Mouse (Mus musculus): ENCODE measurements around the gene Myo9a. TPM values are rescaled to one million over a fixed set of nuclear protein-coding genes. Genes with fewer than 3 reads are reported as not detected.
"Not testable (repeated sequence)": the region's sequence is repeated elsewhere in the genome, so short reads cannot be mapped to it uniquely, and the experiment has no call there.

Myo9a gene
- polyA plus RNA-seq, 1 experiment from 2014 or later: 22.2 TPM

DNA sequence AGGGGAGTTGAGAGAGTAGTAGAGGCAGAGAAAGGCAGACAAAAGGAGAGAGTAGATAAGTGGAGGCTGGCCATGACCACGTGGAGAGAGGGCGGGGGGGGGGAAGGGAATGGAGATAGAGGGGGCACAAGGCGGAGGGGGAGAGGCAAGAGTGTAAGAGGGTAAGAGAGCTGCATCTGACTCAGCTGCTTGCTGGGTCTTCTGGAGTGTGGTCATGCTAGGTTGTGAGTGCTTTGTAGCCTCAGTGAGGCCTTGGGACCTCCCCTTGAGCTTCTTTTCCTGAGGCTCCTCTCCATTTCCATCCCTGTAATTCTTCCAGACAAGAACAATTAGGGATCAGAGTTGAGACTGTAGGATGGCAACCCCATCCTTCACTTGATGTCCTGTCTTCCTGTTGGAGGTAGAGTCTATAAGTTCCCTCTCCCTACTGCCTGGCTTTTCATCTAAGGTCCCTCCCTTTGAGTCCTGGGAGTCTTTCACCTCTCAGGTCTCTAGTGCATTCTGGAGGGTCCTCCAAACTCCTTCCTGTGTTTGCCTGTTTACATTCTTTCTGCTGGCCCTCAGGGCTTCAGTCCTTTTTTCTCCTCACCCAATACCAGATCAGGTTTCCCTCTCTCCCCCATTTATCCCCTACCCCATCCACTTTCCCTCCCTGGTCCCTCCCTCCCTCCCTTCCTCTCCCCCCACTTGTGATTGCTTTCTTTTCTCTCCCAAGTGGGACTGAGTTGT, 55.5 kb downstream of the Myo9a start:
- H3K4me1 ChIP-seq (ENCODE audit: control insufficient read depth, insufficient read depth, low read length); DNase-seq (ENCODE audit: low spot score); H3K4me3 ChIP-seq (ENCODE audit: low read depth, low read length); H3K27me3 ChIP-seq (ENCODE audit: control insufficient read depth, insufficient read depth, low read length); H3K9me3 ChIP-seq (ENCODE audit: control insufficient read depth, low read length); H3K27ac ChIP-seq (ENCODE audit: low read depth, low read length); ATAC-seq (ENCODE audit: insufficient read depth, low FRiP score, low TSS enrichment); H3K4me2 ChIP-seq (ENCODE audit: low read depth); H3K36me3 ChIP-seq (ENCODE audit: control insufficient read depth, insufficient read depth, low read length); H3K9ac ChIP-seq (ENCODE audit: low read length): not testable (repeated sequence)
- 70% methylated on average over 2 of the region's 3 CpGs for WGBS

- ATAC-seq (ENCODE audit: insufficient read depth, low FRiP score, low TSS enrichment) (no peak), DNase-seq (ENCODE audit: low spot score) (no peak)
- no peaks in the 10 kb centered on the region for H3K4me1 ChIP-seq (ENCODE audit: control insufficient read depth, insufficient read depth, low read length)
Measured at GRCm38 (mm10) chr9:59884551-59884950, 133.9 kb downstream of the Myo9a start.

GRCm38 (mm10) chr9:59903382-59903781, 152.7 kb downstream of the Myo9a start:
- H3K4me3 ChIP-seq (ENCODE audit: low read depth, low read length): no peak overlapping the region
- H3K9ac ChIP-seq (ENCODE audit: low read length): no peak overlapping the region
- no peaks in the 10 kb centered on the region for H3K36me3 ChIP-seq (ENCODE audit: control insufficient read depth, insufficient read depth, low read length)
- no peaks in the 10 kb centered on the region for H3K4me1 ChIP-seq (ENCODE audit: control insufficient read depth, insufficient read depth, low read length)
- ATAC-seq (ENCODE audit: insufficient read depth, low FRiP score, low TSS enrichment) (no peak), DNase-seq (ENCODE audit: low spot score) (no peak)
- H3K4me2 ChIP-seq (ENCODE audit: low read depth): no peak overlapping the region
- H3K9me3 ChIP-seq (ENCODE audit: control insufficient read depth, low read length): no peaks in the 10 kb centered on the region
- H3K27ac ChIP-seq (ENCODE audit: low read depth, low read length): no peak overlapping the region
- no peaks in the 10 kb centered on the region for H3K27me3 ChIP-seq (ENCODE audit: control insufficient read depth, insufficient read depth, low read length)
- 88% methylated on average over 1 of the region's 1 CpGs for WGBS

More at GRCm38 (mm10) chr9:59884551-59884950, 133.9 kb downstream of the Myo9a start:
- Histone ChIP-seq H3K36me3 (ENCODE audit: control insufficient read depth, insufficient read depth, low read length) (no peaks in the 10 kb centered on the region), H3K27me3 (ENCODE audit: control insufficient read depth, insufficient read depth, low read length) (no peaks in the 10 kb centered on the region), H3K4me2 (ENCODE audit: low read depth) (no peak overlapping the region), H3K9me3 (ENCODE audit: control insufficient read depth, low read length) (no peaks in the 10 kb centered on the region), H3K4me3 (ENCODE audit: low read depth, low read length) (no peak overlapping the region), H3K9ac (ENCODE audit: low read length) (no peak overlapping the region), H3K27ac (ENCODE audit: low read depth, low read length) (no peak overlapping the region)

DNA sequence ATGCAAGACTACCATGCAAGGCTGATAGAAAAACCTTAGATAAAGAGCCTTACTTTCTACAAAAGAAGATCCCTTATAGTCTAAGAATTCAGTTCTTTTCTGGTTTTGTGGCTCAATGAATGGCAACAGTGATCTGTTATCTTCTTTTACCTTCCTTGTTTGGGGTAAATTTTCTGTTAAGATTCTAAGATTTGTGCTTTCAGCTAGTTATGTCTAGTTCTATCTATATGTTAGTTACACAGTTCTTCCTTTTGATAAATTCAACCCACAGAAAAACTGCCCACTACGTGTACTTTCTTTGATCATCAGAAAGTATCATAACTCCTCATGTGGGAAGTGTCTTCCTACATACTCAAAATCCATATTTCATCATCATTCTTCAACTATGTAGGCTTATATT, 164.1 kb downstream of the Myo9a start:
- no peak for DNase-seq (ENCODE audit: low spot score)

GRCm38 (mm10) chr9:59930248-59930647, 179.6 kb downstream of the Myo9a start:
- Histone ChIP-seq H3K4me3 (ENCODE audit: low read depth, low read length) (no peak overlapping the region), H3K9ac (ENCODE audit: low read length) (no peak overlapping the region), H3K27ac (ENCODE audit: low read depth, low read length) (no peak overlapping the region), H3K36me3 (ENCODE audit: control insufficient read depth, insufficient read depth, low read length) (no peaks in the 10 kb centered on the region), H3K9me3 (ENCODE audit: control insufficient read depth, low read length) (no peaks in the 10 kb centered on the region), H3K27me3 (ENCODE audit: control insufficient read depth, insufficient read depth, low read length) (no peaks in the 10 kb centered on the region), H3K4me2 (ENCODE audit: low read depth) (no peak overlapping the region), H3K4me1 (ENCODE audit: control insufficient read depth, insufficient read depth, low read length) (no peaks in the 10 kb centered on the region)
- no peak for DNase-seq (ENCODE audit: low spot score)
- 85% methylated on average over 3 of the region's 3 CpGs for WGBS
- no peak for ATAC-seq (ENCODE audit: insufficient read depth, low FRiP score, low TSS enrichment)

More for the DNA sequence above, 164.1 kb downstream of the Myo9a start:
- H3K36me3 ChIP-seq (ENCODE audit: control insufficient read depth, insufficient read depth, low read length): no peaks in the 10 kb centered on the region
- H3K27ac ChIP-seq (ENCODE audit: low read depth, low read length): no peak overlapping the region
- H3K4me1 ChIP-seq (ENCODE audit: control insufficient read depth, insufficient read depth, low read length): no peaks in the 10 kb centered on the region
- no peak overlapping the region for H3K4me3 ChIP-seq (ENCODE audit: low read depth, low read length)
- WGBS: 91% methylated on average over 1 of the region's 1 CpGs
- H3K27me3 ChIP-seq (ENCODE audit: control insufficient read depth, insufficient read depth, low read length): no peaks in the 10 kb centered on the region
- no peak overlapping the region for H3K4me2 ChIP-seq (ENCODE audit: low read depth)
- no peak for ATAC-seq (ENCODE audit: insufficient read depth, low FRiP score, low TSS enrichment)
- H3K9me3 ChIP-seq (ENCODE audit: control insufficient read depth, low read length): no peaks in the 10 kb centered on the region
- no peak overlapping the region for H3K9ac ChIP-seq (ENCODE audit: low read length)

DNA sequence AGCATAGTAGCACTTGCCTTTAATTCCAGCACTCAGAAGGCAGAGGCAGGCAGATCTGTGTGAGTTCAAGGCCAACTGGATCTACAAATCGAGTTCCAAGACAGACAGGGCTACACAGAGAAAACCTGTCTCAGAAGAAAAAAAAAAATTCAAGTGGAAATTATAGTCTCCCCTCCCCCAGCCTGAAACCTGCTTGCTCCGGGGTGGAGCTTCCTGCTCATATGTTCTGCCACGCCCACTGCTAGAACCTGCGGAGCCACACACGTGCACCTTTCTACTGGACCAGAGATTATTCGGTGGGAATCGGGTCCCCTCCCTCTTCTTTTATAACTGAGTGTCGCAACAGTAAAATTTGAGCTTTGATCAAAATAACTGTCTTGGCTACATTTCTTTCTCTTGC, 185.2 kb downstream of the Myo9a start:
- not testable (repeated sequence) for H3K4me3 ChIP-seq (ENCODE audit: low read depth, low read length); H3K9ac ChIP-seq (ENCODE audit: low read length); ATAC-seq (ENCODE audit: insufficient read depth, low FRiP score, low TSS enrichment); H3K9me3 ChIP-seq (ENCODE audit: control insufficient read depth, low read length); H3K36me3 ChIP-seq (ENCODE audit: control insufficient read depth, insufficient read depth, low read length); H3K4me1 ChIP-seq (ENCODE audit: control insufficient read depth, insufficient read depth, low read length); H3K27ac ChIP-seq (ENCODE audit: low read depth, low read length); DNase-seq (ENCODE audit: low spot score); H3K4me2 ChIP-seq (ENCODE audit: low read depth); H3K27me3 ChIP-seq (ENCODE audit: control insufficient read depth, insufficient read depth, low read length)
- WGBS: 88% methylated on average over 8 of the region's 8 CpGs

GRCm38 (mm10) chr9:59938529-59938928, 187.8 kb downstream of the Myo9a start:
- no peak overlapping the region for H3K4me2 ChIP-seq (ENCODE audit: low read depth)
- no peaks in the 10 kb centered on the region for H3K4me1 ChIP-seq (ENCODE audit: control insufficient read depth, insufficient read depth, low read length)
- no peak for DNase-seq (ENCODE audit: low spot score)
- H3K36me3 ChIP-seq (ENCODE audit: control insufficient read depth, insufficient read depth, low read length): no peaks in the 10 kb centered on the region
- H3K4me3 ChIP-seq (ENCODE audit: low read depth, low read length): no peak overlapping the region
- 80% methylated on average over 8 of the region's 8 CpGs for WGBS
- no peak overlapping the region for H3K9ac ChIP-seq (ENCODE audit: low read length)
- H3K27ac ChIP-seq (ENCODE audit: low read depth, low read length): no peak overlapping the region
- ATAC-seq (ENCODE audit: insufficient read depth, low FRiP score, low TSS enrichment): no peak
- no peaks in the 10 kb centered on the region for H3K27me3 ChIP-seq (ENCODE audit: control insufficient read depth, insufficient read depth, low read length)
- H3K9me3 ChIP-seq (ENCODE audit: control insufficient read depth, low read length): no peaks in the 10 kb centered on the region

DNA sequence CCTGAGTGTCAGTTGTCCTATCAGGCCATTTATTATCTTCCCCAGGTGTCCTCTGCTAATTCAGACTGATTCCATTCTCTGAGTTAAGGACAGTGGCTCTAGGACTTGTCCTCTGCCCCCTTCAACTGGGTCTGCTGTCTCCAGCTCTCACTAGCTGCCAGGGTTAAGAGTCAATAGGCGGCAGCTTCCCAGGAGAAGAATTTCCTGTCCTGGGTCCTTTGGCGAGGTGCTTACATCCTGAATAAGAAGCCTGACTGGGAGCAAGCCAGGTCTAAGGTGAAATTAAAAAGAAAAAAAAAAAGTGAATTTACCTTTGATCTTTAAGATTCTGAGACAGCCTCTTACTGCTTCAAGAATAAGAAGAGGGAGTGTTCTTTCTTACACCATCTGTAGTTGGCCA, 189.0 kb downstream of the Myo9a start:
- WGBS: 58% methylated on average over 2 of the region's 2 CpGs
- no peaks in the 10 kb centered on the region for H3K9me3 ChIP-seq (ENCODE audit: control insufficient read depth, low read length)
- no peak overlapping the region for H3K27ac ChIP-seq (ENCODE audit: low read depth, low read length)
- H3K36me3 ChIP-seq (ENCODE audit: control insufficient read depth, insufficient read depth, low read length): no peaks in the 10 kb centered on the region
- H3K27me3 ChIP-seq (ENCODE audit: control insufficient read depth, insufficient read depth, low read length): no peaks in the 10 kb centered on the region
- H3K4me1 ChIP-seq (ENCODE audit: control insufficient read depth, insufficient read depth, low read length): no peaks in the 10 kb centered on the region
- H3K4me3 ChIP-seq (ENCODE audit: low read depth, low read length): no peak overlapping the region
- DNase-seq (ENCODE audit: low spot score) (no peak), ATAC-seq (ENCODE audit: insufficient read depth, low FRiP score, low TSS enrichment) (no peak)
- no peak overlapping the region for H3K4me2 ChIP-seq (ENCODE audit: low read depth)
- no peak overlapping the region for H3K9ac ChIP-seq (ENCODE audit: low read length)

Measured in neural tube, embryonic 11.5 days (tissue).